Mouse (Mus musculus) adrenal gland, adult (tissue): ENCODE measurements around the gene V1rd19.
A peak's percentile ranks its signal among the peaks of the same experiment; 100 is the strongest.
"Not testable (repeated sequence)": the region's sequence is repeated elsewhere in the genome, so short reads cannot be mapped to it uniquely, and the experiment has no call there.

ENCODE experiments used
- DNase-seq, 2 experiments: peaks; one replicate each; pipeline ENCODE4 v3.0.0; 2022 to 2023; ENCODE audit warnings: low spot score in 1 of 2; ENCODE audit not compliant: inconsistent age in 2 of 2

Gene V1rd19

GRCm38 (mm10) chr7:24001391-24001790 is at the start of gene V1rd19:
Gene V1rd19 (plus strand): TSS chr7:24001691.
- no peak for DNase-seq

DNA sequence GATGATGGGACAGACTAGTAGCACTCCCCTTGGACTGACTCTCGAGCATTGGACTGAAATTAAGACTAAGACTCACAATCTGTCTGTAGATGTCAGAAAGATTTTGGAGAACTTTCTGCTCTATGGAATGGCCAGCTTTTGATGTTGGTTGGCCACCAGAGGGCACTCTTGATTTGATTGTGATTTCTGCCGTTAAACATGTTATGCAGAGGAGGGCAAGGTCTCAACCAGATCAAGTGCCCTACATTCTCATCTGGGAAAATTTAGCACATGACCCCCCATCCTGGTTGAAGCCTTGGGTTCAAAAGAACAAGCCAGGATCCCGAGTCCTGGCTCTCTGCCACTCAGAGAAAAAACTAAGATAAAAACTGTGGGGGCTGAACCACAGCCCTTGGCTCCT is 33.4 kb upstream of the V1rd19 start:
- peak; percentile 14 to 65 for DNase-seq

- DNase-seq: not testable (repeated sequence)
Measured at GRCm38 (mm10) chr7:23974315-23974714, 27.2 kb upstream of the V1rd19 start, which contains the start of gene Vmn1r181. Gene Vmn1r181 (plus strand): TSS chr7:23974615.

- no peak for DNase-seq
Measured at GRCm38 (mm10) chr7:24052660-24053304, 51.3 kb downstream of the V1rd19 start, which contains the start of gene Vmn1r183. Gene Vmn1r183 (plus strand): TSS chr7:24053254.
